Mouse (Mus musculus): Measurements from ENCODE around the gene Ror2.

The Ror2 gene

GRCm38 (mm10) chr13:53194306-53194705, 91.6 kb downstream of the Ror2 start:
- DNase-seq (ENCODE audit: low read depth) = no peak

- no peak for DNase-seq (ENCODE audit: low read depth)
Measured at GRCm38 (mm10) chr13:53193713-53194112, 92.2 kb downstream of the Ror2 start.

GRCm38 (mm10) chr13:53192286-53192685, 93.6 kb downstream of the Ror2 start:
- DNase-seq (ENCODE audit: low read depth) = no peak

- no peak for DNase-seq (ENCODE audit: low read depth)
Measured at GRCm38 (mm10) chr13:53191657-53192056, 94.3 kb downstream of the Ror2 start.

GRCm38 (mm10) chr13:53188935-53189334, 97.0 kb downstream of the Ror2 start:
- no peak for DNase-seq (ENCODE audit: low read depth)

GRCm38 (mm10) chr13:53184858-53185257, 101.1 kb downstream of the Ror2 start:
- DNase-seq (ENCODE audit: low read depth) = no peak

GRCm38 (mm10) chr13:53184149-53184548, 101.8 kb downstream of the Ror2 start:
- DNase-seq (ENCODE audit: low read depth) = no peak

- no peak for DNase-seq (ENCODE audit: low read depth)
Measured at GRCm38 (mm10) chr13:53183161-53183577, 102.8 kb downstream of the Ror2 start.

GRCm38 (mm10) chr13:53178594-53178993, 107.3 kb downstream of the Ror2 start:
- DNase-seq (ENCODE audit: low read depth) = no peak

- no peak for DNase-seq (ENCODE audit: low read depth)
Measured at GRCm38 (mm10) chr13:53178171-53178570, 107.8 kb downstream of the Ror2 start.

GRCm38 (mm10) chr13:53177424-53177718, 108.6 kb downstream of the Ror2 start:
- no peak for DNase-seq (ENCODE audit: low read depth)

GRCm38 (mm10) chr13:53176695-53177423, 109.1 kb downstream of the Ror2 start:
- DNase-seq (ENCODE audit: low read depth) = no peak

GRCm38 (mm10) chr13:53175041-53175440, 110.9 kb downstream of the Ror2 start:
- DNase-seq (ENCODE audit: low read depth) = no peak

- no peak for DNase-seq (ENCODE audit: low read depth)
Measured at GRCm38 (mm10) chr13:53163671-53164070, 122.3 kb downstream of the Ror2 start.

GRCm38 (mm10) chr13:53163060-53163459, 122.9 kb downstream of the Ror2 start:
- no peak for DNase-seq (ENCODE audit: low read depth)

- DNase-seq (ENCODE audit: low read depth) = no peak
Measured at GRCm38 (mm10) chr13:53159501-53159900, 126.4 kb downstream of the Ror2 start.

- DNase-seq (ENCODE audit: low read depth) = no peak
Measured at GRCm38 (mm10) chr13:53158405-53159005, 127.4 kb downstream of the Ror2 start.

GRCm38 (mm10) chr13:53156911-53157310, 129.0 kb downstream of the Ror2 start:
- DNase-seq (ENCODE audit: low read depth) = no peak

GRCm38 (mm10) chr13:53156282-53156681, 129.6 kb downstream of the Ror2 start:
- DNase-seq (ENCODE audit: low read depth) = no peak

- no peak for DNase-seq (ENCODE audit: low read depth)
Measured at GRCm38 (mm10) chr13:53145511-53145910, 140.4 kb downstream of the Ror2 start.

- no peak for DNase-seq (ENCODE audit: low read depth)
Measured at GRCm38 (mm10) chr13:53143076-53143475, 142.8 kb downstream of the Ror2 start.

- no peak for DNase-seq (ENCODE audit: low read depth)
Measured at GRCm38 (mm10) chr13:53142268-53142667, 143.7 kb downstream of the Ror2 start.

GRCm38 (mm10) chr13:53140298-53140697, 145.6 kb downstream of the Ror2 start:
- DNase-seq (ENCODE audit: low read depth) = no peak

- no peak for DNase-seq (ENCODE audit: low read depth)
Measured at GRCm38 (mm10) chr13:53130567-53130966, 155.4 kb downstream of the Ror2 start.

Measured in c-Kit-positive CD71-positive TER-119-negative erythroid progenitor cells, embryonic 14.5 days (primary cell).